Mouse (Mus musculus): ENCODE results near the gene Gm11096.

- TF ChIP-seq CTCF (IDR thresholded peaks at IDR 0.05; ENCODE audit: low read depth) (no peak), EP300 (IDR thresholded peaks at IDR 0.05; ENCODE audit: low read depth) (no peak)
These were observed 14.4 kb downstream of the Gm11096 start for GRCm38 (mm10) chr17:81455977-81456376.
